Mouse (Mus musculus): Measurements from ENCODE around the gene Rapgef5. TPM values are rescaled to one million over a fixed set of nuclear protein-coding genes. Genes with fewer than 3 reads are reported as not detected.

The Rapgef5 gene
- polyA plus RNA-seq, 1 experiment from 2014 or later, result 52.1 TPM

- no peak for ATAC-seq
- no peak for TF ChIP-seq EP300 (IDR thresholded peaks at IDR 0.05)
- TF ChIP-seq CTCF (IDR thresholded peaks at IDR 0.05), result no peak
- Histone ChIP-seq H3K9me3 (ENCODE audit: low read length) (no peaks in the 10 kb centered on the region), H3K27me3 (replicated peaks; ENCODE audit: insufficient read depth, low read length) (no peaks in the 10 kb centered on the region), H3K4me2 (replicated peaks; ENCODE audit: low read depth, low read length) (no peak overlapping the region), H3K4me3 (ENCODE audit: low read depth, low read length) (no peak overlapping the region), H3K9ac (replicated peaks; ENCODE audit: low read depth) (no peak overlapping the region), H3K27ac (ENCODE audit: low read length) (no peak overlapping the region), H3K4me1 (ENCODE audit: insufficient read depth, low read depth, low read length) (no peaks in the 10 kb centered on the region), H3K36me3 (ENCODE audit: insufficient read depth, low read length) (no peaks in the 10 kb centered on the region)
- DNase-seq (ENCODE audit: low spot score), result no peak
- WGBS, result 25% methylated on average over 10 of the region's 12 CpGs
Observed at GRCm38 (mm10) chr12:117807637-117808036, 291.4 kb downstream of the Rapgef5 start.

- no peak overlapping the region for H3K4me3 ChIP-seq (ENCODE audit: low read depth, low read length)
- WGBS, result 42% methylated on average over 17 of the region's 17 CpGs
- DNase-seq (ENCODE audit: low spot score) (no peak), ATAC-seq (no peak)
- H3K36me3 ChIP-seq (ENCODE audit: insufficient read depth, low read length), result no peaks in the 10 kb centered on the region
- no peaks in the 10 kb centered on the region for H3K9me3 ChIP-seq (ENCODE audit: low read length)
- H3K4me1 ChIP-seq (ENCODE audit: insufficient read depth, low read depth, low read length), result no peaks in the 10 kb centered on the region
- TF ChIP-seq EP300 (IDR thresholded peaks at IDR 0.05) (no peak), CTCF (IDR thresholded peaks at IDR 0.05) (no peak)
- H3K27ac ChIP-seq (ENCODE audit: low read length), result no peak overlapping the region
- no peaks in the 10 kb centered on the region for H3K27me3 ChIP-seq (replicated peaks; ENCODE audit: insufficient read depth, low read length)
- H3K9ac ChIP-seq (replicated peaks; ENCODE audit: low read depth), result no peak overlapping the region
- no peak overlapping the region for H3K4me2 ChIP-seq (replicated peaks; ENCODE audit: low read depth, low read length)
Observed at GRCm38 (mm10) chr12:117808355-117809326, 292.4 kb downstream of the Rapgef5 start.

Measured in lung, postnatal 0 days (tissue).